Mouse (Mus musculus) MEL (cell line): Measurements from ENCODE around the gene Rnps1. TPM values are rescaled to one million over a fixed set of nuclear protein-coding genes. Genes with fewer than 3 reads are reported as not detected.

Source experiments
- DNase-seq: peaks from one replicate; pipeline ENCODE4 v3.0.0; 2011; ENCODE audit warnings: low read depth, low spot score
- H3K27ac ChIP-seq: 2 replicates; pipeline ENCODE4 v1.5.1; 2012; ENCODE audit warnings: low read depth, mild to moderate bottlenecking, control low read depth, low read length, moderate library complexity; ENCODE audit not compliant: control insufficient read depth
- H3K27me3 ChIP-seq, 2 experiments: fragments of 150-350 bp in 1 of 2; sonication (generic) in 1 of 2; 2 replicates each; pipeline ENCODE4 v1.6.1; 2012; ENCODE audit warnings: low read length in 2 of 2, mild to moderate bottlenecking in 2 of 2, improper control_type of control experiment in 1 of 2, moderate library complexity in 1 of 2; ENCODE audit not compliant: insufficient read depth in 2 of 2, control insufficient read depth in 1 of 2
- H3K36me3 ChIP-seq, 2 experiments: 2 replicates each; pipeline ENCODE4 v1.6.1; 2012 to 2014; ENCODE audit warnings: low read length in 2 of 2, improper control_type of control experiment in 1 of 2, inconsistent platforms in 1 of 2, mild to moderate bottlenecking in 1 of 2; ENCODE audit not compliant: insufficient read depth in 2 of 2, control insufficient read depth in 1 of 2
- H3K4me1 ChIP-seq, 2 experiments: fragments of 150-350 bp in 1 of 2; sonication (generic) in 1 of 2; 2 replicates each; pipeline ENCODE4 v1.6.1; 2012; ENCODE audit warnings: low read length in 2 of 2, improper control_type of control experiment in 1 of 2, mild to moderate bottlenecking in 1 of 2; ENCODE audit not compliant: insufficient read depth in 2 of 2, control insufficient read depth in 1 of 2
- H3K4me3 ChIP-seq, 2 experiments: fragments of 150-350 bp in 1 of 2; sonication (generic) in 1 of 2; 2 replicates each; pipeline ENCODE4 v1.5.1; 2012; ENCODE audit warnings: low read depth in 2 of 2, low read length in 2 of 2, mild to moderate bottlenecking in 2 of 2, moderate library complexity in 2 of 2, control low read depth in 1 of 2, improper control_type of control experiment in 1 of 2; ENCODE audit not compliant: control insufficient read depth in 1 of 2, insufficient read depth in 1 of 2
- H3K79me2 ChIP-seq: 2 replicates; pipeline ENCODE4 v1.6.1; 2012; ENCODE audit warnings: mild to moderate bottlenecking, low read length, moderate library complexity; ENCODE audit not compliant: control insufficient read depth, poor library complexity, insufficient read depth
- H3K9ac ChIP-seq: 2 replicates; pipeline ENCODE4 v1.6.1; 2012; ENCODE audit warnings: low read depth, mild to moderate bottlenecking, control low read depth, low read length, moderate library complexity; ENCODE audit not compliant: control insufficient read depth, poor library complexity, severe bottlenecking
- H3K9me3 ChIP-seq: fragments of 150-350 bp; sonication (generic); replicated peaks from 2 replicates; pipeline ENCODE4 v1.6.1; 2012; ENCODE audit warnings: mild to moderate bottlenecking, low read length, improper control_type of control experiment, moderate library complexity; ENCODE audit not compliant: insufficient read depth
- BHLHE40 ChIP-seq: IDR thresholded peaks from 2 replicates; pipeline ENCODE4 v1.6.1; 2012; ENCODE audit warnings: low read depth, mild to moderate bottlenecking, inconsistent platforms, low read length, improper control_type of control experiment, borderline replicate concordance
- CHD1 ChIP-seq: IDR thresholded peaks from 2 replicates; pipeline ENCODE4 v1.6.1; 2012; ENCODE audit warnings: low read depth, mild to moderate bottlenecking, inconsistent platforms, low read length, improper control_type of control experiment
- CTCF ChIP-seq, 3 experiments: IDR thresholded peaks in 2 of 3; conservative IDR thresholded peaks in 1 of 3; 2 replicates each; pipeline ENCODE4 v1.5.1; 2011 to 2012; ENCODE audit warnings: low read length in 3 of 3, low read depth in 2 of 3, mild to moderate bottlenecking in 2 of 3, improper control_type of control experiment in 1 of 3, inconsistent platforms in 1 of 3, mixed read lengths in 1 of 3, moderate library complexity in 1 of 3; ENCODE audit not compliant: control insufficient read depth in 1 of 3, insufficient read depth in 1 of 3, poor library complexity in 1 of 3, severe bottlenecking in 1 of 3
- E2F4 ChIP-seq: IDR thresholded peaks from 2 replicates; pipeline ENCODE4 v1.6.1; 2011; ENCODE audit warnings: low read depth, low read length, improper control_type of control experiment, borderline replicate concordance
- ELF1 ChIP-seq: IDR thresholded peaks from 2 replicates; pipeline ENCODE4 v1.6.1; 2014; ENCODE audit warnings: low read depth, mild to moderate bottlenecking, inconsistent platforms, low read length, improper control_type of control experiment, moderate library complexity
- EP300 ChIP-seq, 2 experiments: IDR thresholded peaks; 2 replicates each; pipeline ENCODE4 v1.6.1; 2011; ENCODE audit warnings: improper control_type of control experiment in 2 of 2, low read length in 2 of 2, low read depth in 1 of 2, mild to moderate bottlenecking in 1 of 2
- GABPA ChIP-seq: IDR thresholded peaks from 2 replicates; pipeline ENCODE4 v1.6.1; 2012; ENCODE audit warnings: low read depth, mild to moderate bottlenecking, inconsistent platforms, low read length, improper control_type of control experiment, moderate library complexity
- GATA1 ChIP-seq: IDR thresholded peaks from 2 replicates; pipeline ENCODE4 v1.6.1; 2011; ENCODE audit warnings: low read depth, low read length, improper control_type of control experiment
- HCFC1 ChIP-seq: IDR thresholded peaks from 2 replicates; pipeline ENCODE4 v1.6.1; 2012; ENCODE audit warnings: low read depth, mild to moderate bottlenecking, inconsistent platforms, low read length, improper control_type of control experiment, moderate library complexity
- JUND ChIP-seq: IDR thresholded peaks from 2 replicates; pipeline ENCODE4 v1.6.1; 2011; ENCODE audit warnings: low read depth, mild to moderate bottlenecking, improper control_type of control experiment, low read length
- KAT2A ChIP-seq: conservative IDR thresholded peaks from 2 replicates; pipeline ENCODE4 v1.6.1; 2012; ENCODE audit warnings: low read depth, low read length, improper control_type of control experiment, inconsistent platforms
- MAFK ChIP-seq: IDR thresholded peaks from 2 replicates; pipeline ENCODE4 v1.6.1; 2011; ENCODE audit warnings: low read depth, mild to moderate bottlenecking, low read length, improper control_type of control experiment, borderline replicate concordance
- MAZ ChIP-seq: IDR thresholded peaks from 2 replicates; pipeline ENCODE4 v1.6.1; 2012; ENCODE audit warnings: low read depth, mild to moderate bottlenecking, inconsistent platforms, low read length, improper control_type of control experiment
- MEF2A ChIP-seq: IDR thresholded peaks from 2 replicates; pipeline ENCODE4 v1.6.1; 2014; ENCODE audit warnings: low read depth, mild to moderate bottlenecking, inconsistent platforms, low read length, improper control_type of control experiment; ENCODE audit not compliant: poor library complexity, insufficient replicate concordance, severe bottlenecking; ENCODE audit errors: extremely low read depth
- MXI1 ChIP-seq: IDR thresholded peaks from 2 replicates; pipeline ENCODE4 v1.6.1; 2011; ENCODE audit warnings: mild to moderate bottlenecking, low read depth, low read length, improper control_type of control experiment
- MYB ChIP-seq: IDR thresholded peaks from 2 replicates; pipeline ENCODE4 v1.6.1; 2011; ENCODE audit warnings: mild to moderate bottlenecking, low read depth, low read length, improper control_type of control experiment
- MYC ChIP-seq: IDR thresholded peaks from 2 replicates; pipeline ENCODE4 v1.6.1; 2011; ENCODE audit warnings: low read depth, mild to moderate bottlenecking, low read length, improper control_type of control experiment, moderate library complexity
- NELFE ChIP-seq: IDR thresholded peaks from 2 replicates; pipeline ENCODE4 v1.6.1; 2011; ENCODE audit warnings: low read depth, low read length, improper control_type of control experiment
- NRF1 ChIP-seq: IDR thresholded peaks from 2 replicates; pipeline ENCODE4 v1.6.1; 2014; ENCODE audit warnings: low read depth, mild to moderate bottlenecking, inconsistent platforms, low read length, improper control_type of control experiment, moderate library complexity; ENCODE audit not compliant: poor library complexity, insufficient read depth, severe bottlenecking
- POLR2A ChIP-seq, 2 experiments: IDR thresholded peaks; 2 replicates each; pipeline ENCODE4 v1.6.1; 2011 to 2012; ENCODE audit warnings: low read length in 2 of 2, mild to moderate bottlenecking in 2 of 2, control low read depth in 1 of 2, improper control_type of control experiment in 1 of 2, low read depth in 1 of 2, moderate library complexity in 1 of 2; ENCODE audit not compliant: control insufficient read depth in 1 of 2, insufficient read depth in 1 of 2, poor library complexity in 1 of 2
- POLR2AphosphoS2 ChIP-seq: IDR thresholded peaks from 2 replicates; pipeline ENCODE4 v1.6.1; 2011; ENCODE audit warnings: low read length, improper control_type of control experiment
- POLR2AphosphoS5 ChIP-seq: IDR thresholded peaks from 2 replicates; pipeline ENCODE4 v1.6.1; 2012; ENCODE audit warnings: low read depth, borderline replicate concordance, mild to moderate bottlenecking, inconsistent platforms, low read length, moderate library complexity, mixed read lengths
- RAD21 ChIP-seq: IDR thresholded peaks from 2 replicates; pipeline ENCODE4 v1.6.1; 2011; ENCODE audit warnings: mild to moderate bottlenecking, low read depth, low read length, improper control_type of control experiment
- SMC3 ChIP-seq: IDR thresholded peaks from 2 replicates; pipeline ENCODE4 v1.6.1; 2011; ENCODE audit warnings: low read depth, low read length, improper control_type of control experiment
- TAL1 ChIP-seq: IDR thresholded peaks from 2 replicates; pipeline ENCODE4 v1.6.1; 2012; ENCODE audit warnings: mild to moderate bottlenecking, inconsistent platforms, low read length, moderate library complexity, mixed read lengths
- TBP ChIP-seq: IDR thresholded peaks from 2 replicates; pipeline ENCODE4 v1.8.0; 2011; ENCODE audit warnings: low read depth, low read length, improper control_type of control experiment
- UBTF ChIP-seq: IDR thresholded peaks from 2 replicates; pipeline ENCODE4 v1.6.1; 2012; ENCODE audit warnings: low read depth, mild to moderate bottlenecking, inconsistent platforms, low read length, improper control_type of control experiment, moderate library complexity, borderline replicate concordance; ENCODE audit not compliant: insufficient read depth
- USF1 ChIP-seq: IDR thresholded peaks from 2 replicates; pipeline ENCODE4 v1.6.1; 2014; ENCODE audit warnings: low read depth, mild to moderate bottlenecking, inconsistent platforms, low read length, improper control_type of control experiment, moderate library complexity
- ZC3H11A ChIP-seq: IDR thresholded peaks from 2 replicates; pipeline ENCODE4 v1.6.1; 2012; ENCODE audit warnings: low read depth, mild to moderate bottlenecking, inconsistent platforms, low read length, improper control_type of control experiment
- ZMIZ1 ChIP-seq: IDR thresholded peaks from 2 replicates; pipeline ENCODE4 v1.6.1; 2012; ENCODE audit warnings: low read depth, mild to moderate bottlenecking, inconsistent platforms, low read length, improper control_type of control experiment, moderate library complexity
- polyA plus RNA-seq, 2 experiments: library from polyadenylated mRNA; stranded (reverse) in 1 of 2; unstranded in 1 of 2; fragments of >175 nt in 1 of 2; fragments of >200 nt in 1 of 2; gene quantifications; 2 replicates each; pipeline versions ENCODE4 v1.2.1 to v1.2.4; 2012; ENCODE audit warnings: low replicate concordance in 2 of 2, low read depth in 1 of 2; ENCODE audit not compliant: insufficient read length in 2 of 2, insufficient read depth in 1 of 2, missing spikeins in 1 of 2
- total RNA-seq: library from RNA; depleted of rRNA; stranded (reverse); fragments of 300-350 nt; gene quantifications from 2 replicates; pipeline ENCODE4 v1.2.3, GENCODE M21; 2012

Gene Rnps1
- total and polyA plus RNA-seq, 3 experiments: 156 to 282 TPM; not detected in 1

DNA sequence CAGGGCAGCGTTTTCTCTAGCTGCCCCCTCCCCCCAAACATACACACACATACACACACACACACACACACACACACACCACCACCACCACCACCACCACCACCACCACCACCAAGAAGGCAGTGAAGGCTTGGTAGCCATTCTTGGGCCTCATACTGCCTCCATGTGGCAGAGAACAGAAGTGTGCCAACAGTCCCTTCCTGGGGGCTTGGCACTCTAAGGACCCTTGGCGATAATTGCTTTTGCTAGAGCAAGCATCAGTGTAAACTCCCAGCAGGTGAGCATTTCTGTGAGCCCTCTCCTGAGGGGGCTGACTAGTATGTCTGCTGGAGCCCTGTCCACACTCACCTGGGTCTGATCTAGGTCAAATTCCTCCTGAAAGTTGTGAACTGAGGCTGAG, 26.8 kb downstream of the Rnps1 start:
- no peaks in the 10 kb centered on the region for H3K79me2 ChIP-seq
- DNase-seq: peak; percentile 47
- H3K27me3 ChIP-seq: no peaks in the 10 kb centered on the region
- no peak overlapping the region for H3K4me3 ChIP-seq
- TF ChIP-seq POLR2AphosphoS2 (no peak), BHLHE40 (no peak), EP300 (IDR thresholded peaks at IDR 0.05; ENCODE audit: low read depth in 1 of 2, low read length in 2 of 2) (no peak), CHD1 (no peak), NRF1 (no peak), MXI1 (no peak), TAL1 (no peak), HCFC1 (no peak), MYC (no peak), KAT2A (no peak), MEF2A (no peak), POLR2A (IDR thresholded peaks at IDR 0.05; ENCODE audit: control insufficient read depth in 1 of 2, insufficient read depth in 1 of 2, low read depth in 1 of 2, low read length in 2 of 2, poor library complexity in 1 of 2) (no peak), GATA1 (no peak), ZMIZ1 (no peak), GABPA (no peak), JUND (no peak), ELF1 (no peak), MYB (no peak), RAD21 (peak; percentile 42), NELFE (no peak), E2F4 (no peak), CTCF (IDR thresholded peaks at IDR 0.05 in 2 of 3, conservative IDR thresholded peaks at IDR 0.05 in 1 of 3; ENCODE audit: control insufficient read depth in 1 of 3, insufficient read depth in 1 of 3, low read depth in 2 of 3, low read length in 3 of 3, poor library complexity in 1 of 3, severe bottlenecking in 1 of 3) (peak; percentile 34 to 57 (median 53); a peak in 5 of 6 replicates), ZC3H11A (peak; percentile 14; the same call in 1 of the 2 replicates), USF1 (no peak), POLR2AphosphoS5 (no peak), UBTF (no peak), MAZ (no peak), SMC3 (peak; percentile 52), TBP (no peak), MAFK (no peak)
- no peaks in the 10 kb centered on the region for H3K4me1 ChIP-seq
- H3K27ac ChIP-seq: no peak overlapping the region
- no peaks in the 10 kb centered on the region for H3K9me3 ChIP-seq
- no peaks in the 10 kb centered on the region; a peak in 1 of 4 replicates for H3K36me3 ChIP-seq
- no peak overlapping the region for H3K9ac ChIP-seq
